Mouse (Mus musculus) frontal cortex, adult 2 months (tissue): Measurements from ENCODE around the gene Poll. TPM values are rescaled to one million over a fixed set of nuclear protein-coding genes. Genes with fewer than 3 reads are reported as not detected.
"Not testable (repeated sequence)": the region's sequence is repeated elsewhere in the genome, so short reads cannot be mapped to it uniquely, and the experiment has no call there.

ENCODE experiments used
- DNase-seq, 2 experiments: peaks; one replicate each; pipeline ENCODE4 v3.0.0; 2022; ENCODE audit warnings: low spot score in 1 of 2; ENCODE audit errors: extremely low spot score in 1 of 2
- polyA plus RNA-seq: library from polyadenylated mRNA; depleted of rRNA; stranded (reverse); fragments of >200 nt; gene quantifications from 2 replicates; pipeline ENCODE4 v1.2.3, GENCODE M21; 2012

The Poll gene
- polyA plus RNA-seq, 1 experiment: 10.7 TPM

DNA sequence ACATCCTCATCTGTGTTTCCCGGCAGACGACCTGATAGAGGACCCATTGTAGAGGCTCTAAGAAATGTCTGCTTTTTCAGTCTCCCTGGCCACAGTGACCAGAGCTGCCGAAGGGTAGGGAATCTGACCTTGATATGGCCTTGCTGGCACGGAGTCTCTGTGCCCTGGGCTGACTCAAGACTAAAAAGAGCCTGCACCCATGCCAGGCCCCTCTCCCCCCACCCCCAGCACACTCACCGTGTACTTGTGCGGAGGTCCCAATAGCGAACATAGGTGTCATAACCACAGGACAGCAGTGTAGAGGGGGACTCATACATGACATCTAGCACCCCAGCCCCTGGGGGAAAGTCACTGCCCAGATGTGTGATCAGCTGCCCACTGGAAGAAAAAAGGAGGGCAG, 19.1 kb upstream of the Poll start:
- DNase-seq: no peak

DNA sequence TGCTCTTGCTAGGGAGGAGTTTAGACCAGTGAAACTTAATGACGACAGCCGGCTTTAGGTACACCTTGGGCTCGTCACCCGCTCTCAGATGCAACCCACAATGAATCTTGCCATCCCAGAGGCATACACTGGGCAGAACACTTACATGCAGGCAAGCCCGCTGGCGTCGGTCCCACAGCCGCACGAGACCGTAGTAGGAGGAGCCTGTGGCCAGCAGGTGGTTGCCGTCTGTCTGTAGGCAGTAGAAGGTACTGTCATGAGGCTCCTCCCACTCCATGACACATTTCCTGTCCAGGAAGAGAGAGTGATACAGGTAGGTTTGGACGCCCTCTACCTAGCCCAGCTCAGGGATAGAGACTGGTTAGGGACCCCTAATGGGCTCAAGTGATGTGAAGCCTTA, 18.6 kb upstream of the Poll start:
- no peak for DNase-seq

DNA sequence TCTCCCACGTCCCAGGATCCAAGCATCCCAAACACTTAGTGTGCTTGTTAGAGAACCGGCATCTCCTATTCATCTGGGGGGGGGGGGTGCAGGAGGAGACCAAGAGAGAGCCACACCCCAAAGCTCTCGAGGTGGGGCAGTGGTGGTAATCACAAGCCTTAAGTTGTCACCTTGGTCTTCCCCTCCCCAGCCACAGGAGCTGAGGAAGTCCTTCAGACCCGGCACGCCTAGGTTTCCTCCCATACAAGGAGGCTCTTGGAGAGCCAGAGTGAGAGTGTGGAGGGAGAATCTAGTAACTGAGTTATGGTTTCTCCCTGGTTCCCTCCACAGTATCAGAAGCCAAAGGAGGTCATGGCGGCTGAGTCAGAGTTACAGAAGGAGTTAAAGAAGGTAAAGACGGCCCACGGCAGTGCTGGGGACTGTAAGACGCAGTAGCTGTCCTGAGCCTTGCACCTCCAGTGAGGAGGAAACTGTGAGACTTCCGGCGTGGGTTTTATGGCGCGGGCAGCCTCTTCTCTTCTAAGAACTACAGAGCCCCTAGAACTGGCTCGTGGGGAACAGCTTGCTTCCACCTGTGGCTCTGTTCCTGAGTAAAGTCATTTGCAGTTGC, 16.9 kb upstream of the Poll start:
- DNase-seq: no peak

DNA sequence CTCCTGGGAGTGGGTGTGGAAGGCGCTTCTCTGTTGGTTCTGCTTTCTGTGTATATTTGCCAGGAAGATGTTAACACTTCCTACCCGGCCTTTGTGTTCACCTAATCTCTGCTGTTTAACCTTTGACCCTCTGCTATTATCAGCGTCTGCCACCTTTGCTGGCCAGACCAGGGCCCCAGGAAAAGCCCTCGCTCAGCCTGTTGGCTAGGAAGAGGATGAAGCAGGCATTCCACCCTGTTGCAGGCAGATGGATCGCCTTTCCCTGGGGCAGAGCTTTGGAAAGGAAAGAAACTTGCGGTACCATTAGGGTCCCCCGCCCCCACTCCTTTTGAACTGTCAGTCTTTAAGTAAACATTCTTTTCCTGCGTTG, 15.3 kb upstream of the Poll start:
- no peak for DNase-seq

DNA sequence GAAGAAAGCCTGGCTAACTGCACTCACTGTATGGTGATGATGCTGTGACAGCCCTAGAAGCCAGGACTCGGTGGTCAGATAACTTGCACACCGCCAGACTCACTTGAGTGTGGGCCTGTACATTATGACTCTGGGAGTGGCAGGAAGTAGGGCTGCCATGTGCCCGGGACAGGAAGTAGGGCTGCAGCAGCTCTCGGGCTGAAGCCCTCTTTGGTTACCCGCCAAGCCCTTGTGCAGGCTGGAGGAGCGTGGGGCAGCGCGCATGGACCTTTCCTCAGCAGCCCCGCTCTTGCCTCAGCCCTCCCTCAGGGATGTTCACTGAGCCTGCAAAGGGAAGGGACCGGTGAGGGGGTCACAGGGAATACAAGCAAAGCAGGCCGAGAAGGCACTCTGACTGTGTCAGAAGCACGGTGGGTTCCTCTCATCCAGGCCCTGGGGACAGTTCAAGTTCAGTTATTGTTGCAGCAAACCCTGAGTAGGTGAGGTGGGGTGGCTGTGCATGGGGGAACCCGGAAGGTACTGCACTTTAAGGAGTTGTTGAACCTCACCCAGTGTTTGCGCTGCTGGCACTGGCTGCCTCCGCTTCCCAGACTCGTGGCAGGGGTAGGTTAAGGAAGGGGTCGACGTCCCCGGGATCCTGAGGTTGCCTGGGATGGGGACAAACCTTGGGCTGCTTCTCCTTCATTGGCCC, 14.8 kb upstream of the Poll start:
- DNase-seq: no peak

DNA sequence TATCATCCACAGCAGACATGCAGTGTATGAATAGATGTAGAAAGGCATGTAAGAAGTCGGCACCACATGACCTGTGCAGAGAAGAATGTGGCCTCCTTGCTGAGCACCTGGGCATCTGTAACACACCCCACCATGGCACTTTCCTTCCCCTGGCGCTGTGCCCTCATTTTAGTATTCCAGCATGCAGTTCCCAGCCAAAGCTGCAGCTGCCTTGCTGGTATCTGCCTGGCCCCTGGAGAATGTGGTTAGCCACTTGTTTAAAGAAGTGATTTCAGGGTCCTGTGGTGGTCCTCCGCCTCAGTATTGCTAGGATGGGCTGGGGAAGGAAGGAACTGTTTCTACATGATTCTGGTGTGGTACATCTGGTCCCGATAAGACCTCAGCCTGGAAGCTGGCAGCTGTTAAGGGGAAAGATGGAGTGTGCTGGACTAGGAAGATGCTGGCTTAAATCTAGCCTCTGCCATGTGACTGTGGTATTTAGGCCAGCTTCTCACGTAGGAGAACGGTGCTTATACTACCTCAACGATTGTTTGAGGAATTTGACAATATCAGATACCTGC, 14.1 kb upstream of the Poll start:
- no peak for DNase-seq

DNA sequence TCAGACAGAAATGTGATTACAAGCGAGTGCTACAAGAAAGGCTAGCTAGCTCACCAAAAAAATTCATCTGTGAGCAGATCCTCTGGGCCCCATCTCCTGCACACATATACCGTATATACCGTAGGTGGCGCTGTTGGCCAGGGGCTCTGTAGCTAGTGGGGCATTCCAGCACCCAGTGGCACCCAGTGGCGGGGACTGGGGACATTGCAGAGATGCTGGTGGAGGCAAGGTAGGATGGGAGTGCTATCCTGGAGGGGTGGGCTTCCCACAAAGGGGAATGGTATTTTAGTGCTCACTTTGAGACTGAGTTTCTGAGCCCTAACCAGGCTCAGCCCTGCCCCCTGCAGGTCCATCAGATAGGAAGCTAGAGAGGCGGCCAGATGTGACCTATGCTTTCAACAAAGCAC, 13.5 kb upstream of the Poll start:
- peak; percentile 50 to 84 for DNase-seq

DNA sequence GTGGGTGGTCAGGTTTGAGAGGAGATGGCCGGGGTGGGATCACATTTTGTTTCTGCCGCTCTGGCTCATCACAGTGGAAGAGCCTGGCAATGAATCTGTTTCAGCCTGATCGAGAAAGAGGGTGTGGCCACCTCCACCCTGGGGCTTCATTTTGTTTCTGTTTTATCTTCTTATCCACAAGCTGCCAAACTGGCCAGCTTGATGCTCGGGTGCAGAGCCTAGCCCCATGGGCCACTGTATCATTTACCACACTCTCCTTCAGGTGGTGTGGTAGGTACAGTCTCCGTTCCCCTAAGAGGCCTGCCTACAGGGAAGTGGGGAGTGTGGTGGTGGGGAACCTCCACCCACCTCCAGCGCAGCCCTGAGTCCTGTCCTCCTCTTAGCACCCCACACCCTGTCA, 12.7 kb upstream of the Poll start:
- DNase-seq: no peak

DNA sequence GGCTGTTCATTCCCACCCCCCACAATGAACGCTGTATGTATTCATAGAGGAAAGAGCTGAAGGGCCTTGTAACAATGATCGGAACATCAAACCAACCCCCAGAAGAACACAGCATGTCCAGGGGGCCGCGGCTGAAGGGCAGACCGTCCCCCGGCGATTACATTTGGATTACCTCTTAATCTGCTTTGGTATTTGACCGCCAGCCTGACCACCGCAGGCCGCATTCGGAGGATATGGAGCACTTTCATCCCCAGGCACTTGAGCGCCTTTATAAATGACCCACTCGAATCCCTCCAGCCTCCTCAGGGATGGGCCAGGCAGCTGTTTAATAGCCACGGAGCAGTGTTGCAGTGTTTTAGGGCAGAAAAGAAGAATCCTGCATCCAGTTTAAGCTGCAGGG, 7.0 kb upstream of the Poll start:
- no peak for DNase-seq

DNA sequence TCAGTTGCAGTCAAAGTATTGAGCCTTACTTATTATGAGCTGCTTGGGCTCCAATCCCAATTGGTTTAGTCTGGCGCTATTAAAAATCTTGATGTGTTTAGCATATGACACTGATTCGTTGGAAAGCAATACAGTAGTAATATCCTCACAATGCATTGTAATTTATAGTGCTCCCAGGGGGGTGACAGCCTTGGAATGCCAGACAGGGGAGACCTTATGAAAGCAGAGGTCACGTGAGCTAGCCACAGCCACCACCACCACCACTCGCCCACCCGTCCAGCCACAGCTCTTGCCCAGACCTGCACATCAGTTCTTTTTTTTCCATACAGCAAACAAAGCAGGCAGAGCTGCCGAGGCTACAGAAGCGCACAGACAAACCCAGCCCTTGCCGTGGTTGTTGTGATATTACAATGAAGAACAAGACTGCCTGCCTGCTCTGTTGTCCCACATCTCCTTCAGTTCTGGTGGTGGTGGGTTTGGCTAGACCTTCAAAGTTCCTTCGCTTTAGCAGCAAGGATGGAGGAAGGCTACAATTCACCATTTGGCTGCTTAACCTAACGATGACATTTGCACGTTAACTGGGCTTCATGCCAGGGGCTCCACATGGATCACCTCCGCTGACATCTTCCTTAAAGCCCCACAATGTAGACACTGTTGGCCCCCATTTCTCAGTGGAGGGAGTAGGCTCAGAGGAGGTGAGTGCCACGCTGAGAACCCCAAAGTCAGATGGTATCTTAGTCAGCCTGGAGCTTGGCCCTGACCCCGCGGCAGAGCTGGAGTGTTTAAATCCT, 5.8 kb upstream of the Poll start:
- no peak for DNase-seq

DNA sequence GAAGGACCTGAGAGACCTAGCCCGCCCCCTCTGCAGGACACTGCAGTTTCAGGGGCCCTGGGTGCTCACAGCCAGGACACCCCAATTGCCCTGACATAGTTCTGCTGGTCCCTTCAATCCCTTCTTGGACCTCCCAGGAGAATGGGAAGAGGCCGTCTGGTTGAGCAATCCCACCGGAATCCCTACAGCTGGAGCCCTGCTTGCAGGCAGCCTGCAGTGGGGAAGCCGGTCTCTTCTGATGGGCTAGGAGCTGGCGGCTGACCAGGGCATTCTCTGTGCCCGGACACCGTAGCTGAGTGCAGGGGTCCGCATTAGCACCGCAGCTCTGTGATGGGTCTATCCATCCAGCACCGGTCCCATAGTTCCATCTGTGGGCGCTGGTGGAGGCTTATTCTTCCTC, 6.2 kb downstream of the Poll start:
- DNase-seq: no peak

DNA sequence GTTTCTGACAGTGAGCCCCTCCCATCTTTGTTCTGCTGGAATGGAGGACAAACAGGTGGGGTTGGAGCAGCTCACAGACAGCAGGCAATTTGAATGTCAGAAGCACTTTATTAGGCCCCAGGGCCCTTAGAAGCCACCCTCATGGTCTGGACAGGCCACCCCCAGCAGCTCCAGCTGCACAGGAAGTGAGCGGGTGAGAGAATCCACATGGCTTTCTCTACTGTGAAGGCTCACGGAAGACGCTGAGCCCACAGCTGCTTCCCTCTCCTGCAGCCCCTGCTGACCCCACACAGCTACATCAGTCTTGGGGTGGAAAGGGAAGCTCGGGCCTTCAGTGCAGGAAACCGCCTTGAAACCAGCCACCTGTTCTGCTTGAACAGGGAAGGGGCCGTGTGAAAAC, 8.1 kb downstream of the Poll start:
- no peak for DNase-seq

DNA sequence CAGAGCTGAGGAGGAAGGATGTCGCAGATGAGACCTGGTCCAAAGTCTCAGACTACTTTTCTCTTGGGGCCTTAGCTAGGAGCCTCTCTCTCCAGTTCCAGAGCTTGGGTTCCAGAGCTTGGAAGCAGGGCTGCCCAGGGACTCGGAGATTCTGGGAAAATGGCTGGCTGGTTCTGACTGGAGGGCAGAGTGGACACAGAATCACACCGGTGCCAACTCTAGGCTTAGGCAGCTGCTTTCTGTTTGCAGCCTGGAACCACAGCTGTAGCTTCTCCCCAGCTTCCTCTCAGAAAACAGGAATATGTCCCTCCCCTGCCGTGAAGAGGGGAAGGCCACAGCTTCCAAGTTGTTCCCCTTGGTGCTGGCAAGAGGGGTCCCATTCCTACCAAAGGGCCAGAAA, 10.4 kb downstream of the Poll start:
- no peak for DNase-seq

DNA sequence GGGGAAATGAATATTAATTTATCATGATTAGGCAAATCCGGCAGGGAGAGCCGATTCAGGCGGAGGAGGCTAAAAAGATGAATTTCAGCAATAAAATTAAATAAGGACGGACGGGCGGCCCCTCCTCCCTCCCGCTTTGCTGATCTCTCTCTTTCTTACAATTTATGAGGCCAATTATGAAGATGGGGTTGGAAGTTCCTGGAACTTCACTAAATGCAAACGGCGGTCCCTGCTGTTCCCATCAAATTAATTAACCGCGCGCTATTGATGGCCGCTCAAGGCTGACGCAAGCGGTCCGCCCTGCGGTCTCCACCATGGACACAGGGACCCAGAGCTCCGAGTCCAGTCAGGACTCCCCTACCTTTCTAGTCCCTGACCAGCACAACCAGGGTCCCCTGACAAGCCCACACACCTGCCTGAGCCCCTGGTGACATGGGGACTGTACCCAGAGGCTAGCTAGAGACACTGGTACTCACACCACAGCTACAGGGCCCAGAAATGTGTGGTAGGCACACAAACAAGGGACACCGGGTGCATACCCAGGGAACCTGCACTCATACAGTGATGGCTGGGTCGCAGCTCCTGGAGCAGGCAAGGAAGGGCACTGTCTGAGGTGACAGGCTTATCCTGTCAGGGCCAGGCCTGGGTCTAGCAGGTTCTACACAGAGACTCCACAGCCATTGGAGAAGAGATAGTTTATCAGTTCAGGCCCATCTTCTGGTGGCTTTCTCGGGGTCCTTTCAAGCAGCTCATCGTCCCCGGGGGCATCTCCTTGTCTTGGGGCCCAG, 11.0 kb downstream of the Poll start:
- no peak for DNase-seq

DNA sequence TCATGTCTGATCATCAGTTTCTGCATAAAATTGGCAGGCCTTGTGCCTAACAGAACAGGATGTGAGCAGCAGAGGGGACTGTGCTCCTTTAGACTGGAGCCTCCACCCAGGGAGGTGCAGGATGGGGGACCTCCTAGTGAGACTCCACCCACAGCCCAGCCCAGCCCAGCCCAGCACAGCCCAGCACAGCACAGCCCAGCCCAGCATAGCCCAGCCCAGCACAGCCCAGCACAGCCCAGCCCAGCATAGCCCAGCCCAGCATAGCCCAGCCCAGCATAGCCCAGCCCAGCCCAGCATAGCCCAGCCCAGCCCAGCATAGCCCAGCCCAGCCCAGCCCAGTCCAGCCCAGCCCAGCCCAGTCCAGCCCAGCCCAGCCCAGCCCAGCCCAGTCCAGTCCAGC, 12.1 kb downstream of the Poll start:
- not testable (repeated sequence) for DNase-seq

DNA sequence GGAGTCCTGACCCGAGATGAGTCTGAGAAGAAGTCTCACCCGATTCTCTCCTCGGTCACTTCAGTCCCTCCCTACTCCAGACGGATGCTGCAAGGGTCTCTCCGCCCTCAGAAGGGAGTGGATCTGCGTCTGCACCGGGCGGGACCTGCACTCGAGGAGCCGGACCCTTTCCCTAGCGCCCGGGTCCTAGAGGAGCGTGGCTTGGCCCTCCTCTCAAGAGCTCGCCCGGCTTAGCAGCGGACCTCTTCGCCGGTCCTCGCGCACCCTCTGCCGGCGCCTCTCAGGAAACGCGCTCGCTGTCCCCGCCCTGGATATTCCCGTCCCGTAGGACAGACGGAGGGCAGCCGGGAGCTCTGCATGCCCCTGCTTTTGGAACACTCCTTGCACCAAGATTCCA, 15.4 kb downstream of the Poll start:
- peak; percentile 46 to 87 for DNase-seq

DNA sequence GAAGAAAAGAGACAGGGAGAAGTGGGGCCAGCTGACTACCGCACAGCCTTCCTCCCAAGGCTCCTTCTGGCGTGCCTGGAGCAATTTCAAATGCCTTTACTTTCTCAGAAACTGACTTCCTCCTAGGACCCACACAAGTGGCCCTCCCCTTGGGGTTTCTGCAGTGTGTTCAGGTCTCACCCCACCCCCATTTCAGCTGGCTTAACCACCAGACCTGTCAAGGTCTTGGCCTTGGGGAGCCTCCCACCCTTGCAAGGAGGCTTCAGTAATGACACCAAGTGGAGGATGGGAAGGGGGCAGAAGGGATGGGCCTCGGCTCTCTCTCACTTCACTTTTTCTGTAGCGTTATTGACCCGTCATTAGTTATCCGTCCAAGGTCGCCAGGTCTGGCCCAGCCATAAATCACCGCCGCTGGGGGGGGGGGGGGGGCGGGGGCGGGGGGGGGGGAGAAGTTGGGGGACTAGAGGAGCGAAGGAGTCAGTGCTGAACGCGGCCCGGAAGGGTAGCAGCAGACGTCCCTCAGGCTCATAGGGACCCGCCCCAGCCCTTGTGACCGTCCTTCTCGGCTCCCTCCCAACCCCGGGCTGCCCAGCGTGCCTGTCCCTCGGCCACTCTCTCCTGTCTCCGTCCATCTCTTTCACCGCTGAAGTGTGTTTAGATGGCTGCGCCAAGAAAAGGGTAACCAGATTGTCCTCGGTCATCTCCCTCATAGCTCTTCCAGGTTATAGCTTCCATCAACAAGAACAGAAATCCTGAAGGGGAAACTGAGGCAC, 16.0 kb downstream of the Poll start:
- no peak for DNase-seq

DNA sequence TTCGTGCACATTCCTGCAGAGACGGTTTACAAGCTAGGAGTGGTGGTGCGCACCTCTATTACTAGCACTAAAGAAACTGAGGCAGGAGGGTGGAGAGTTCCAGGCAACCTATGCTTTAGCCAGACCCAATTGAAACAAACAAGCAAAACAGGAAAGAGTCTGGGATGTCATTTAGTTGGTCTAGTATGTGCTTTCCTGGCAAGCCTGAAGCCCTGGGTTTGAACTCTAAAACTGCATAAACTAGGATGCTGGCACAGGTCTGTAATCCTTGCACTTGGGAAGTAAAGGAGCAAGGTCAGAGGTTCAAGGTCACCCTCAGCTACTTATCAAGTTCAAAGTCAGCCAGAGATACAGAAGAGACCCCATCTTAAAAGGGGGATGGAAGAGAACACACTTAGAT, 18.3 kb downstream of the Poll start:
- no peak for DNase-seq

DNA sequence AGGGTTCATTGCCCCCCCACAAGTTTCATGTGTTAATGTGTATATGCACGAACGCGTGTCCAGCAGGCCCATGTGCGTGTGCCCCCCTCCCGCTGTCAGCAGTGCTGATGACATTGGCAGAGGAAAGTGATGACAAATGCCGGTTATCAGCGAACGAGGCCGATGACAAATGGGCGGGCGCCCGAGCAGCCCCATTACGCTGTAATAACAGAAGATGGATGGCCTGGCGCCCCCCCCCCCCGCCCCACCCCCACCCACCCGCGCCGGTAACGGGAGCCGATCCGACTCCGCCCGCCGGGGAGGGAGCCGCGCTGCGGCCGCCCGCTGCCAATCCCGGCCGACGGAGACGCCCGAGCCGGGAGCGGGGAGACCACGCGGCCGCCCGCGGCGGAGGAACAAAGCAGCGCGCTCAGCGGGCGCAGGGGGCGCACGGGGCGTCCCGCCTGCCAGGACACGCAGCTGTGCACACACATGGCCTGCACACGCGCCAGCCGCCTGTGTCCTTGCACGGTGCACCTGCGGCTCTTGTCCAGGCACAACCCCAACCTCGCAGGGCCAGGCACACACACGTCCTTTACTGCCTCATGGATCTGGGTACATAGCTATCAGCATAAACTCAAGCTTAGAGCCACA, 18.8 kb downstream of the Poll start:
- DNase-seq: peak in 1 of 2 experiments; percentile 48
